Mouse (Mus musculus) liver, adult (tissue): ENCODE data around the gene Pramef6.
"Not testable (repeated sequence)": the region's sequence is repeated elsewhere in the genome, so short reads cannot be mapped to it uniquely, and the experiment has no call there.

ENCODE experiments used
- GATA4 ChIP-seq: IDR thresholded peaks from 2 replicates; pipeline ENCODE4 v1.6.1; 2014; ENCODE audit warnings: mild to moderate bottlenecking, low read length; ENCODE audit not compliant: insufficient replicate concordance

Gene Pramef6

GRCm38 (mm10) chr4:143900280-143900679 lies at the start of gene Pramef6:
TSS of gene Pramef6 (minus strand) at chr4:143900380.
- not testable (repeated sequence) for TF ChIP-seq GATA4

- TF ChIP-seq GATA4: not testable (repeated sequence)
These were observed 54.0 kb downstream of the Pramef6 start, which contains the start of gene Gm13103 for GRCm38 (mm10) chr4:143846197-143846596. TSS of gene Gm13103 (plus strand) at chr4:143846497.
